Mouse (Mus musculus) embryonic fibroblast, embryonic 13.5 days (primary cell): ENCODE results near the gene Daxx.

Experiments
- CTCF ChIP-seq: IDR thresholded peaks from 2 replicates; pipeline ENCODE4 v1.5.1; 2011; ENCODE audit warnings: mild to moderate bottlenecking, control low read depth, low read length, moderate library complexity, borderline replicate concordance; ENCODE audit not compliant: insufficient read depth
- POLR2A ChIP-seq: IDR thresholded peaks from 2 replicates; pipeline ENCODE4 v1.6.1; 2011; ENCODE audit warnings: low read depth, mild to moderate bottlenecking, control low read depth, low read length, moderate library complexity

DNA sequence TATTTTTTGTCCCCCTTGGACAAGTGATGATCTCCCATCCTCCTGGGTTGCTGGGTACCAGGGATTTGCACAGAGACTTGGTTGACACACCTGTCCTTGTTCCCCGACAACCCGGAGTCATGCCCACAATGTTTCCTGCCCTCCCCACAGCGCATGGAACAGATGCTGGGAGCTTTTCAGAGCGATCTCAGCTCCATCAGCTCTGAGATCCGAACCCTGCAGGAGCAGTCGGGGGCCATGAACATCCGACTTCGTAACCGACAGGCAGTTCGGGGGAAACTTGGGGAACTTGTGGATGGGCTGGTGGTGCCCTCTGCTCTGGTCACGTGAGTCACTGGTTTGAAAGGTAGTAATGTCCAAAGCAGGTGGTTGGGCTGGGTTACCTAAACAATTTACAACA, 49.2 kb downstream of the Daxx start:
- TF ChIP-seq CTCF, result no peak
- no peak for TF ChIP-seq POLR2A
